Mouse (Mus musculus): ENCODE data around the gene Sp8.

The Sp8 gene

DNA sequence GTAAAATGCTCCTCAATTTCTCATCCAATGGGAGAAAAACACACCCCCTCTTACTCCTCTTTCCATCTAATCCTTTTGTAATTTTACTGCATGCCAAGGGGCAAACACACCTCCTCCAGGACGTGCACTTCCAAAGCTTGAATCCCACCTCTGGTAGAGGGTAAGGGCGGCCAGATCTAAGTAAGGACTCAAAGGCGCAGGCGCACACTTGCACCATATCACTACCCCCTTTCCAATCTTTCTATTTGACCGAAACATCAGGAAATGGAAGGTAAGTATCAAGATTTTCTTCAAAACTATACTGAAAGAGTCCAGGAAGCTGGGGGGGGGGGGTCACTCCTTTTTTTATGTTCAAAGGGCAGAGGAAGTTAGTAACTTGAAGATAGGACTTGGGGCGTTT is at the start of gene Sp8:
Sp8 (plus strand) TSS at position 109 of the 400 bp plus-strand sequence.
- DNase-seq, result no peak

DNA sequence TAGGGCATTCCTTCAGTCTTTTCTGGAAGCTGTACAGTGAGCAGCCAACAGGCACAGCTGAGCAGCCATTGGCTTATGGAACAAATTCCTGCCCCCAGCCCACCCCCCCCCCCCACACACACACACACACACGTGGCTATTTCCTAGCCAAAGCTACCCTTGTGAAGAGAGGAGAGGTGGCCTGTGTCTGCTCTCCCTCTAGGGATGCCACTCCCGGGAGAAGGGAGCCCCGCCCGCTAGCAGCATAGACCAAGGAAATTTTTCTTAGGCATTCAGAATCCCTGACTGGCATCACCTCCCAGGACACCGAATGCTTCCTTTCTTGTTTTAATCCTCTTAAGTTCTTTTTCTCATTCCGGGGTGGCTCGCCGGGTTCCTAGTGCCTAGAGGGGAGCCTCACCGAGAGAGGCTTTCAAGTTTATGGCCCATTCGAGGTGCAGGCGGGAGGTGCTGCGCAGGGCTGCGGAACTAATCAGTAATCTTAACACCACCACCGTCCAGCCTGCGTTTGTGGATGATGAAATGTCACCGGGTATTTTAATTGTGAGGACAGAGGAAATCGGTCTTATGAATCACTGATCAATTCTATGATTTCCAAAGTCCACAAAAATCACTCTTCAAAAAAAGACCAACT is 34.7 kb upstream of the Sp8 start:
- no peak for DNase-seq

DNA sequence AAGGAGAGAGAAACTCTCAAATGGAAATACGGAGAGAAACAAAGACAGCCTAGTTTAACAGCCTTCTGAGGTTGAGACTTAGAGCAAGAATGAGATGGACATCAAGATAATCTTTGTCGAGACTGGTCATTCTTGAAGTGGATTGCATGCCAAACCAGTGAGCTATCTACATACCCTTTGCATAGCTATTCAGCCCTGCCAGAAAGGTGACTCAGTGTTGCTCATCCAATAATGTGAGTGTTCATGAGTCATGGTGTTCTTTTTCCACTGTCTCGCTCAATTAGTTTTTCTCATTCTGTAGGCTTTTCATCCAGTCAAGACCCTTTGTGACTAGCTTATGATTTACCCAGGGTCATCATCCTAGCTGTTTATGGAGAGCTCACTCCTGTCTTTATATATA is 31.6 kb upstream of the Sp8 start:
- DNase-seq, result no peak

DNA sequence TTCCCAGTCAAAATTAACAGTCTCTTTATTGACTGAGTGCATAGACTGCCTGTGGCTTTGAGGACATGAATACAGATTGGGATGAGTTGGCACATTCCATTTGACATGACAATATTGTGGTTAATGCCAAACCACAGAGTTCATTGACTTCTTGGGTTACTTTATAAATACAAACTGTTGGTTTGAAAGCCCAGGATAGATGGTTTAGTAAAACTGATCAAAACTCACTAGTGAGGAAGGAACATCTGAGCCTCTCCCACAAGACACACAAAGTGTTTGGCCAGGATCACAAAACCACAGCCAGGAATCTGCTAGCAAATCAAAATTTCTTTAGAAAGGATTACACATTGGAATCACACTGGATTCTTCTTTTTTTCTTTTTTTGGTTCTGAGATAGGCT is 30.0 kb upstream of the Sp8 start:
- DNase-seq, result no peak

DNA sequence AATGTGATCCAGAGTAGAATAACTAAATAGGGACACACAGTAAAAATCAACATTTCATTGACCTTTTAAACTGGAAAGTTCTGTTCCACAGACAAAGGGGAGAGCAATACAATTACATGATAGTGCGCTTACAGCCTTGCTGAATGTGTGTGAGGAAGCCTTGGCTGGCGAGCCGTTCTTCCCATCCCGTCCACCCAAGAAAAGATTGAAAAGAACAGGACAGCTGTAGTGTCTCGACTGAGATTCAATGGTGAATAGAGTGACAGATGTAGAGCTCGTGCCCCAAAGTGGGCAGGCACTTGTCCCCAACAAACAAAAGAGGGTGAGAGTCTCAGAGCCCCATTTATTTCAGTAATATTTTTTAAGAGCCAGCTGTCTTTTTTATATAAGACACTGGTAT is 16.2 kb upstream of the Sp8 start:
- DNase-seq, result no peak

DNA sequence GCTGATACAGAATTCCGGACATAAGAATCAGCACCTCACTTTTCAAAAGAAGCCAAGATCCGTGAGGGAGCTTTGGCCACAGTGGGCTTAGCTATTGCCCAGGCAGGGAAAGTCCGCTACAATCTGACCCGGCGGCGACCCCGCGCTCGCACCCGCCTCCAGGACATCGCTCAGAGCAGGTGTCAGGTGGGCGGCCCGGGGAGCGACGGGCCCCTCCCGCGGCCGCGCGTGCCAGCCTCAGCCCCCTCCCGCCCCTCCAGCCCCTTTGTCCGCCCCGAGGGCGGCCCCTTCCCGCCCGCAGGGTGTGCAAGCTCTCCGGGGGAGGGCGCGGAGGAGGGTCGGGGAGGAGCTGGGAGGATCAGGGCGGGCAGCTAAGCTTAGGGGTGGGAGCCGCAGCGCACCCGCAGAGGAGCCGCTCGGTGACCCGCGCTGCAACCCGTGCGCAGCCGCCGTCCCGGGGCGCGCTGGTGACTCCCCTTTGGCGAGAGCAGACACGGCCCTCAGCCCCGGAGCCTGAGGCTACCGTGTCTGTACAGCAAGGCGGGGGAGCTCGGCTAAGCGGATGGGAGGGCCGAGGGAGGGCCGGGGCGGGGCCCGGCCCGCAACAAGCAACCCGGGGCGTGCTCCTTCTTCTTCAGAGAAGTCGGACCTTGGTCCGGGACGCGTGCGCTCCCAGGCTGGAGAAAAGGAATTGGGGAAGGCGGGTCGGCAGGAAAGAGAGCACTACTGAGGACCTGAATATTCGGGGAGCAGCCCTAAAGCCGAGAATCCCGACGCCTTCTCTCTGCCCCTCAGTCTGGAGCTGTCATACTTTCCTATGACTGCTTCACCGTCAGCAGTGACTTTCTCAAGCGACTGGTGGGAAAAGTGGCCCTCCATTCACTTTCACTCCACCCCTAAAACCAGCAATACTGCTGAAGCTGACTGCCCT is 9.5 kb upstream of the Sp8 start:
- no peak for DNase-seq

DNA sequence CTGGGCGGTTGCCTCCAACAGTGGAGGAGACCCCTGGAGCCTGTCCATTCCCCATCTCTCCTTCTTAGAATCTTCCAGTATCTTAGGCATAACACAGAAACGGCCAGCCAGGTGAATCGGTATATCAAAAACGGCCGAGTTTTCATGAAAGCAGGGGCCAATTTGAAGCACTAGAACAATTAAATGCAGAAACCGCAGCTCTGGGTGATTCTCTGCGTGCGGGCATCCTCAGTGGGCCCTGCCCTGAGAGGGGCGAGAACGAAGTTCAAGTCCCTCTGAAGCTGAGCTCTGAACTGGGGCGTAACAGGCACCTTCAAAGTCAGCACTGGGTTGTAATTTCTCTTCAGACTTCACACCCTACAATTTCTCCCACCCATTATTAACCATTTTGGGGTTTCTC is 8.8 kb upstream of the Sp8 start:
- no peak for DNase-seq

DNA sequence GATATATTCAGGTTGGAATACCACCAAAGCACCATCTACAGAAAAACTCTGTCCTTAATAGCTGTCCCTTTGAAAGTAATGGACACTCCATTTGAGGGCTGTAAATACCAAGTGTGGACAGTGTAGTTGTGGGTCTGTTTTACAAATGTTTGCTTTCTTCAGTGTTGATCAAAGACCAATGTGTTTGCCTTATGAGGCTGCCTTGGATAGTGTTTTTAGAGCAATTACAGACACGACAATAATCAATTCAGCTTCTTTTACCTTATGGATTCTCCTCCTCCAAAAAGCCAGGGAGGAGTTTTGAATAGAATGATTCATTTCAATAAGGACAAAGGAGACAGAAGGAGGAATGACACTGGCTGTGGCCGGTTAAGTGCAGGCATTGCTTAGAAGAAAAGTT is 7.9 kb upstream of the Sp8 start:
- no peak for DNase-seq

DNA sequence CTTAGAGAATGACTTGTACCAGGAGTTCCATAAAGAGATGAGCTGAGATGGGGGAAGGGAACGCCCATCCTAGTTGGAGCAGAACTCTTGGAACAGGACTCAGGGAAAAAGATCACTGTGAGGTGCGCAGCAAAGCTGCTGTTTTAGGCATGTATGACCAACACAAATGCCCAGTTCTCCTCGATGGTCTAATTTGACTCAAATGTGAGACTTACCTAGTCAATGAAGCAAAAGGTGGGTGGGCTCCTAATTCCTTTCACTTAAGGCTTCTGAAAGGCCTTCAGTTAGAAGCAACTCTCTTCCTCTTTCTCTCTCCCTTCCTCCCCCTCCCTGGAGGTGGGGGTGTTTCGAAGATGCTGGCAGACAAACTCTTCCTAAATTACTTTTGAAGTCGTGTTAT is 6.7 kb upstream of the Sp8 start:
- no peak for DNase-seq

DNA sequence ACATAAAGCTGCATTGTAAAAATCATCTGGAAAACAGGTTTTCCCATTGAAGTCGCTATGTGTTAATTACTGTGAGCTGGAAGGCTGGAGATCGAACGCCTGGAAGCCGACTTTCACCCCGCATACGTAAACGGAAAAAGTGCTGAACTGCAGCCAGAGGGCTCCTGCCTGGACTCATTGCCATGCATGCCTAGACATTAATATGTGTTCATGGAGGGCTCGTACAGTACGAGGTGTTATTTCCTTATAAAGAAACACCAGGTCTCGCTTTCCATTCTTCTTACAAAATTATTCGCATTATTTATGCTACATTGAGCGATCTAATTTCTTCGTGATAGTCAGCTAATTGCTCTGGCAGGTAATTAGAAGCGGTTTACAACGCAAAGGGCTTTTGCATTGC is 5.8 kb upstream of the Sp8 start:
- no peak for DNase-seq

DNA sequence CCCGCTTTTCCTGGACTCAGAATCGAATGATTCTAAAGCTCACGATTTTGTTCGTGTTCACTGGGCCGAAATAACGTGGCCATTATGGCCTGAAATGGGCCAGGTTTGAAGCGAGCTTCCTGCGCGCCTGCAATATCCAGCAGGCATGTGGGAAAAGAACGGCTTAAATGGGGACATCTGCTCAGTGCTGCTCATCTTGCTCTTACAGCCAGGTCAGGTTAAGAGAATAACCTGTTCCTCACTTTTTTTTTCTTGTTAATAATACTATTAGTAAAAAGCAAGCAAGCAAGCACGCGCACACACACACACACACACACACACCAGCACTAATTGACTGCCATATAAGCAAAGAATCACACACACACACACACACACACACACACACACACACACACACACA is 5.3 kb upstream of the Sp8 start:
- no peak for DNase-seq

DNA sequence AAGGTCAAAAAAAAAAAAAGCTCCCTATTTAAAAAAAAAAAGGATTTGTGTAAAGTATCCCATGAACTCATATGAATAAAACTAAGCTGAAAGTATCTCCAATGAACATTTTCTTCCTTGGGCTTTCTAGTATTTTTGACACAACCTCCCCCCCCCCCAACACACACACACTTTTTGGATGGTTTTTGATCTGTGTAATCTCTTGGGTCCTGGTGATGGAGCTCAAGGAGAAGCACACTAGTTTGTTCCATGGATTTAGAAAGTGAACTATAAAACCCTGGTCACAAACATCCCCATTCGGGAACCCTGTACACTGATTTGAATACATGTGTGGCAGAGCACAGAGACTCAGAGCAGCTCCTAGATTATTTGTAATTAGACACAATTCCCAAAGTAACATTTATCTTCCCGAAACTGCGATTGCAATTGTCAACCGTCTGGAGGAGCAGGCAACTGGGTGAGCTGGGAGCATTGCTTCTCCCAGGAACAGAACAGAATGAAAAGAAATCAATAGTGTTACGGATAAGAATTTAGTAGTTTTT is 4.7 kb upstream of the Sp8 start:
- no peak for DNase-seq

DNA sequence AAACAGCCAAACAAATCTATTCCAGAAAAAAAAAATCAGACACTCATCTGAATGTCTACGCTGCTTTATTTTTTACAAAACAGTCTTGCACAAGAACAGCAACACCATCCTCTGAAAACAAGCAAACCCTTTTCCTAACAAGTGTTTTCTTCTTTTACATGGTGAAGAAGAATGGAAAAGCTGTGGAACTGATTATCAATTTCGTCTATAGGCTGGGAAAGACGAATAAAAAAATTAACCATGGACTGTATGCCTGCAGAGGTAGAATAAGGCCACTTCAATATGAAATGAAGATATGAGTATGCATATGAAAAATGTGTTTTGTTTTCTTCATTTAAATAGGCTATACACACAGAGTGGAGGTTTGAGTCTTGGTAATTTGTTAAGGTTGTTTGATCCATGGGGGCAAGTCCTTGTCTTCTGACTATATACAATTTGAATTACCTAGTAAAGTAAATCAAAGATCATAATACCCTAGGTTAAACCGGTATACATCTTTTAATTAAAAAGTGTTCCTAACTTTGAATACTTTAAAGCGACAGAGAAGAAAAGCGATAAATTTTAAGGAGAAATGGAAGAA is 4.1 kb upstream of the Sp8 start:
- DNase-seq, result no peak

DNA sequence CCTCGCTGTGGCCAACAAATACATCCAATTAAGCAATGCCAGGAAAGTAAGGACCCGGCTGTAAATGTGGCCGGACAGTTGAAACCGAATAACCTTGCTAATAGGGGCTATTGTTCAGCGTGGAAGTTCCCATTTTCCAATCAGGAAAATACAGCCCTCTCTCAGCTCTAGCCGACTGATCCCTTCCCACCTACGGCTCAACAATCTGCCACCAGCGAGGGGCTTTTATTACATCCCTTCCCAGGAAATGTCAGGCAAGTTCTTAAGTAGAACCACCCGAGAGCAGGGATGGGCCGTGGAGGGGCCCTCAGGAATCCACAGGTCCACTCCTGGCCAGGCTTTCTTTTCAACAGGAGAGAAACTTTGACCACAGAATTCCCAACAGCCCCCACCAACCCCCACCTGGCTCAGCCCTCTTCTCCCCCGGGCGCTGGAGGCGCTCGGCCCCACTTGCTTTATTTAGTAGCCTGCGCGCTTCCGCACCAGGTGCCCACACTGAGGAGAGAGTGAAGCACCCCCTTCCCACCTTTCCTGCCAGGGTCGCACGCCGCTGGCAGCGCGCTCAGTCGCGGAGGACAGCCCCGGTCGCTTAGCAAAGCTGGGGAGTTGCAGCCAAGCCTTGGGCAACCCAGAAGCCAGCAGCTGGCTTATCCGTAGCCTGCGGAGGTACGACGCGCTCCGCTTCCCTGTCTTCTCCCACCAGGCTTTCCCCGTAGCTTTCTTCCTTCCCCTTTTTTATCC is 3.3 kb upstream of the Sp8 start:
- no peak for DNase-seq

DNA sequence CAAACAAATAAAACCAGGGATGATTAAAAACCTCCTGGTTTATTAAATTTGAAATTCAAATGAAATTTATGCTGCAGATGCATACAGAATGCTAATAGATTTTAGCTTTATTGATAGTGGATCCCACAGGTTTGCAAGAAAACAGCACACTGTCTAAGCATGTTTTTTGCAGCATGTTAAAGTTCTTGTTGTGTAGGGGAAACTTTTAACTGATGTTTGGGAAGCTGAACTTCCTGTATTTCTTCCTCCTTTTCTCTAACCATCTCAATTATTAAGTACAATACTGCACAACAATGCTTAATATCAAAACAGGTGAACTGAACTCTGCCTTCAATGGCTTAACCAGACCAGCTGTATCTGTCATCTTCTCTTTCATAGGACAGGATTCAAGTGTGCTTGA is 2.0 kb upstream of the Sp8 start:
- no peak for DNase-seq

DNA sequence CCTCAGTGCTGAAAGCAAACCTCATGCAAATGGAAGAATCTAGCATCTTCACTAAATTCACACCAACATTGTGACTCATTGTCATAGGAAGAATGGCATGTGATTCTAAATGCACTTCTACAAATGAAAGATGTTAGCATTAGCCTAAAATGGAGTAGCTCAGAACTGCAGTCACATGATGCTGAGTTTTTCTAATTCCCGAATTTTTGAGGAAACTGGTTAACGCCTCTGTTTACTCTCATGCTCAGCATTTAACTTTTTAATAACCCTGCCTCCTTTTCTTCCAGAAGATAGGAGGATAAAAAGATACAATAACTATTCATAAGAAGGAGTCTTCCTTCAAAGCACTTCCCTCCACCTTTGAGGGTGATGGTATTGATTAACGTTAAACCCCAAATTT is 1.3 kb upstream of the Sp8 start:
- no peak for DNase-seq

DNA sequence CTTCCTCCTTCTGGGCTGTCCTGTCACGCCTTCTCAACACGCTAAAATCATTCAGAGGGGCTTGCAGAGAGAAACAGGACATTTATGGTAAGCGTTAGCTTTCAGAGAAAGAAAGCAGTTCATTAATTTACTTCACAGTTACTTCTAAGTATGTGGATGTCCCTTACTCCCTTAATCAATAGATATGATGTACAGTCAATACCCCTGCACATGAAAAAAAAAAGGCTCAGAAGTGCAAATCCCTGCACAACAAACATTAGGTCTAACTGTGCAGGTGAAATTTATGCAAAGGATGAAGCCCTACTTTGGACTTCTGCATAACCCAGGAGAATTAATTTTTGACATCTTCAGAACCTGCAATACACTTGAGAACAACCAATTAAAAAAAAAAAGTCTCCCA is 778 bp upstream of the Sp8 start:
- DNase-seq, result no peak

DNA sequence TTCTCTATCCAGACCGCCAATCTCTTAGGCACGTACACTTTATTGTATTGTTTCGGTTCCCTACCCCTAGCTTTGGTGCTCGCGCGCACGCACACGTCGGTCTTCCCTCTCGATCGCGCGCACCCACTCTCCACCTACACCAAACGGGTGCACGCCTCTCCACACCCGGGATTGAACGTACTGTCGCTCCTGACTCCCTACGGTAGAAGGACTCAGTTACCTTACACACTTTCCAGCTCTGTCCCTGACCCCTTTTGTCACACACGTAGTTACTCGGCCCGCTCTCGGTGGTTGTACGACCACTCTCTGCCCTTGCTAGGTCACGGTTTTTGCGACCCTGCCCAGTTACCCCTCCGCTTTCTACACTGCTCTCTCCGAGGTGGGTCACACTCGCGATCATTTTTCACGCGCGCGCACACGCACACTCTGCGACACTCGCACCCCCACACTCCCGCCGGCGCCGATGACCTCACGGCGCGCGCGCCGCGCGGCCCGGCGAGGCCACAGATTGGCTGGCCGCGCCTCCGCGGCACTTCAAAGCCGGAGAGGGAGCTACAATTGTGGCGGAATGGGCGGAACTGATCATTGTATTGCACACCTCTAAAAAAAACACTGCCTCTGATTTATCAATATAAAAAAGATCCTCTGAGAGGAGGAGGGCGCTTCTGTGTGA is 656 bp downstream of the Sp8 start:
- no peak for DNase-seq

DNA sequence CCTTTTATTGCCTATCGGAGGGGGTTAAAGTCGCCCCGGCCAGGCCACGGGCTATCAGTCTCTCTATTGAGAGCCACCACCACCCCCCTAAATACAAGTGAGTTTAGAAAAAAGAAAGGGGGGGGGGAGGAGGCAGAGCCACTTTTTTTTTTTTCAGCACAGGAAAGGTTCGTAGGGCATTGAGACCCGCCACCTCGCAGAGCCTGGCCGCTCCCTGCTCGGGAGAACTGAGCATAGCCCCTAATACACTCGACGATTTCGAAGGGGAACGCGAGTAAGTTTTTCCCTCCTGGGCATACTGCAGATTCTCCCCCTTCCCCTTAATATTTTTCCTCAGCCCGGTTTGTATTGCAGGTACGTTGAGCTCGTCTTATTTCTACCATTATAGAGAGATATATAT is 1.3 kb downstream of the Sp8 start:
- DNase-seq, result no peak

DNA sequence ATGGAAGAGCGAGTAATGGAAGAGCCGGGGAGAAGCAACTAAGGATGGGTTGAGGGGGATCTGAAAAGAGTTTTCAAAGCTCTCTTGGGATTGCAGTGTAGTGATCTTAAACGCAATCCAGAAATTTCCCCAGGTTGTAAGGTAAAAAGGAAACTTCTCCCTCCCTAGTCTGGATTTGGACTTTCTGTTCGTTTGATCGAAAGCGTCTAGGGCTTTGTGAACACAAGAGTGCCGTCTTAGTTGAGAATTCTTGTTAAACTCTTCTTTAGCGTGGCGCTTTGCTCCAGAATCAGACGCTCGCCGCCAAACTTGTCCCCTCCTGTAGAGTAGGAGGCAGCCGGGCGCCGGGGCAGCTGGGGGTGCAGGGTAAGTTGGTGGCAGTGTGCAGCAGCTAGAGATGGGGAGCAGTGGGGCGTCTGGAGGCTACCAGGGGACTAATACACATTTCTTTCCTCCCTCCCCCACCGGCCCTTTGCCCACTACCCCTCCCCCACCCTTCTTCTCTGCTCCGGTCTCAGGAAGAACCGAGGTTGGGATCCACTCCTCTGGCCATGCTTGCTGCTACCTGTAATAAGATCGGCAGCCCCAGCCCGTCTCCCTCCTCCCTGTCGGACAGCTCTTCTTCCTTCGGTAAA is 1.8 kb downstream of the Sp8 start:
- no peak for DNase-seq

DNA sequence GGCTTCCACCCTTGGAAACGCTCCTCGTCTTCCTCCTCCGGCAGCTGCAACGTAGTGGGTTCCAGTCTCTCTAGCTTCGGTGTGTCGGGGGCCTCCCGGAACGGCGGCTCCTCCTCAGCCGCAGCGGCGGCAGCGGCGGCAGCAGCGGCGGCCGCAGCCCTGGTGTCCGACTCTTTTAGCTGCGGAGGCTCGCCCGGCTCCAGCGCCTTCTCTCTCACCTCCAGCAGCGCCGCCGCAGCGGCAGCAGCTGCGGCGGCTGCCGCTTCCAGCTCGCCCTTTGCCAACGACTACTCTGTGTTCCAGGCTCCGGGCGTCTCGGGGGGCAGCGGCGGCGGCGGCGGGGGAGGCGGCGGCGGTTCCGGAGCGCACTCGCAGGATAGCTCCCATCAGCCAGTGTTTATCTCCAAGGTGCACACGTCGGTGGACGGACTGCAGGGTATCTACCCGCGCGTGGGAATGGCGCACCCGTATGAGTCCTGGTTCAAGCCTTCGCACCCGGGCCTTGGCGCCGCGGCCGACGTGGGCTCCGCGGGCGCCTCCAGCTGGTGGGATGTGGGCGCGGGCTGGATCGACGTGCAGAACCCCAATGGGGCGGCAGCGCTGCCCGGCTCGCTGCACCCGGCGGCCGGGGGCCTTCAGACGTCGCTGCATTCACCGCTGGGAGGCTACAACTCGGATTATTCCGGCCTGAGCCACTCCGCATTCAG is 2.5 kb downstream of the Sp8 start:
- no peak for DNase-seq
